Mouse (Mus musculus) heart, embryonic 11.5 days (tissue): ENCODE data around the gene Prkaca. TPM values are rescaled to one million over a fixed set of nuclear protein-coding genes. Genes with fewer than 3 reads are reported as not detected.
A peak's percentile ranks its signal among the peaks of the same experiment; 100 is the strongest.

Experiments
- ATAC-seq: fragments of 200-750 bp; cut with Nextera tagmentation; replicated peaks from 2 replicates; pipeline ENCODE4 v1.8.0; 2017; ENCODE audit warnings: moderate library complexity; ENCODE audit not compliant: insufficient number of reproducible peaks, low FRiP score, low TSS enrichment
- H3K27ac ChIP-seq: fragments of 300-500 bp; sonication (generic); 2 replicates; pipeline ENCODE4 v1.5.1; 2014; ENCODE audit warnings: mild to moderate bottlenecking, low read depth, low read length
- H3K27me3 ChIP-seq: fragments of 300-500 bp; sonication (generic); 2 replicates; pipeline ENCODE4 v1.6.1; 2014; ENCODE audit warnings: mild to moderate bottlenecking, low read length, mixed read lengths; ENCODE audit not compliant: control insufficient read depth, insufficient read depth
- H3K36me3 ChIP-seq: fragments of 300-500 bp; sonication (generic); 2 replicates; pipeline ENCODE4 v1.6.1; 2014; ENCODE audit warnings: mild to moderate bottlenecking, low read length, moderate library complexity, mixed read lengths; ENCODE audit not compliant: control insufficient read depth, insufficient read depth
- H3K4me1 ChIP-seq: fragments of 300-500 bp; sonication (generic); 2 replicates; pipeline ENCODE4 v1.6.1; 2014; ENCODE audit warnings: low read length; ENCODE audit not compliant: control insufficient read depth, insufficient read depth
- H3K4me2 ChIP-seq: fragments of 300-500 bp; sonication (generic); 2 replicates; pipeline ENCODE4 v1.6.1; 2014; ENCODE audit warnings: mild to moderate bottlenecking, moderate library complexity
- H3K4me3 ChIP-seq: fragments of 300-500 bp; sonication (generic); 2 replicates; pipeline ENCODE4 v1.5.1; 2014; ENCODE audit warnings: low read depth, low read length
- H3K9ac ChIP-seq: fragments of 300-500 bp; sonication (generic); 2 replicates; pipeline ENCODE4 v1.6.1; 2014; ENCODE audit warnings: mild to moderate bottlenecking, low read depth, low read length, moderate library complexity
- H3K9me3 ChIP-seq: fragments of 300-500 bp; sonication (generic); replicated peaks from 2 replicates; pipeline ENCODE4 v1.6.1; 2016; ENCODE audit warnings: low read length; ENCODE audit not compliant: control insufficient read depth
- WGBS: fragments of 180-500 bp; shearing (Covaris S2); extraction: QIAGEN DNeasy Blood & Tissue Kit; methylation state at CpG from one replicate; pipeline ENCODE4 v1.1.7; 2014; ENCODE audit not compliant: insufficient replicate concordance; 5-methylcytosine and 5-hydroxymethylcytosine counted together
- polyA plus RNA-seq: library from polyadenylated mRNA; unstranded; fragments of >200 nt; fragmentation: Nextera tagmentation; extraction: Ambion mirVana; gene quantifications from 2 replicates; pipeline ENCODE4 v1.2.1, GENCODE M21; 2014

Gene Prkaca
- polyA plus RNA-seq, 1 experiment from 2014 or later: 139 TPM

DNA sequence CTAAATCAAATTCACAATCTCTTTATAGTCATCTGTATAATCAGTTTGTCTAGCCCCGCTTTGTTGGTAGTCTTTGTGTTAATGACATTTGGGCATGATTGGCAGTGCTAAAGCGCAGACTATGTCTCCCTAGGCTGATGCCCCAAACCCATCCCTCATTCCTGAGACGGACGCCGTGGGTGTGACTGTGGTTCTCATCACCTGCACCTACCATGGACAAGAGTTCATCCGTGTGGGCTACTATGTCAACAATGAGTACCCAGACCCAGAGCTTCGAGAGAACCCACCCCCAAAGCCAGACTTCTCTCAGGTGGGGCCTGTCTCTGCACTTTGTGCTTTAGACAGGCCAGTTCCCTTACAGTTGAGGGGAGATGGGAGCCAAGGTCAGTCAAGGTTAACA is 5.1 kb upstream of the Prkaca start:
- no peak overlapping the region for H3K9ac ChIP-seq
- H3K27me3 ChIP-seq: no peaks in the 10 kb centered on the region
- H3K4me1 ChIP-seq: peaks cover 4% of the 10 kb centered on the region; the same call in 1 of the 2 replicates
- no peak for ATAC-seq
- peaks cover 16% of the 10 kb centered on the region for H3K36me3 ChIP-seq
- H3K27ac ChIP-seq: no peak overlapping the region
- no peak overlapping the region for H3K4me2 ChIP-seq
- WGBS: 94% methylated on average over 7 of the region's 7 CpGs
- no peaks in the 10 kb centered on the region for H3K9me3 ChIP-seq
- no peak overlapping the region for H3K4me3 ChIP-seq

DNA sequence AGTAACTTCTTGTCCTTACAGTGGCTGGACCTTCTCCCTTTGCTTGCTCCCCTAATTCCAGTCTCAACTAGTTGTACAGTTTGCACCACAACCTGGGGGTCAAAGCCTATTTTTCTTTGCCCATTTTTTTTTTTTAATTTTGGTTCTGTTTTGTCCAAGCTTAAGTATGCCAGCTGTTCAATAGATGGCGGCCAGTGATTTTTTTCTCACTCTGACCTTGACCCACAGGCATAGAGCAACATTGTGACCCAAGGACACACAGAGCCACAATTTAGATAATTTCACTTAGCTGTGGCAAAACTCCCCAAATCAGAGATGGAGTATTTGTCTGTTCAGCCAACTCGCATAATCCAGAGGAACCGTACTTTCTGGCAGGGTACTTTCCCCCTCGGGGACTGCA is 1.7 kb upstream of the Prkaca start:
- Histone ChIP-seq H3K36me3 (peaks cover 16% of the 10 kb centered on the region), H3K4me2 (no peak overlapping the region), H3K9ac (no peak overlapping the region), H3K4me3 (no peak overlapping the region), H3K9me3 (no peaks in the 10 kb centered on the region), H3K27me3 (no peaks in the 10 kb centered on the region), H3K27ac (no peak overlapping the region), H3K4me1 (peaks cover 17% of the 10 kb centered on the region)
- ATAC-seq: no peak
- 91% methylated on average over 4 of the region's 4 CpGs for WGBS

DNA sequence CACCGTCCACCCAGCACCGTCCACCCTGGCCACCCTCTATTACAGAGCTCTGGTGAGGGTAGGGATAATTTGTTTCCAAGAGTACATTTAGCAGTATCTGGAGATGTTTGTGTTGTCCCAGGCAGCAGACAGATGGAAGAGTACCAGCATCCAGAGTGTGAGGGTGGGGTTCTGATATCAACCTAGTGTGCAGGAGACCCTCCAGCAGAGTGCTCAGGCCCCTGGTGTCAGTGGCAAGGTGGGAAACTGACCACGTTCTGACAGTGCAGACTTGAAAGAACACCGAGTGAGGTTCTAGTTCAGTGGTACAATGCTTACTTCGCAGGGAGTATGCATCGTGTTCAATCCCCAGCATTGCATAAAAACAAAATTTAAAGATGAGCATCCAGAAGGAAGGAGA is 1.1 kb upstream of the Prkaca start:
- Histone ChIP-seq H3K9ac (peak overlapping the region; percentile 75), H3K27me3 (no peaks in the 10 kb centered on the region), H3K4me2 (peak overlapping the region; percentile 78), H3K4me1 (peaks cover 18% of the 10 kb centered on the region), H3K9me3 (no peaks in the 10 kb centered on the region), H3K27ac (no peak overlapping the region; the same call in 1 of the 2 replicates), H3K36me3 (peaks cover 16% of the 10 kb centered on the region), H3K4me3 (peak overlapping the region; percentile 98)
- WGBS: 73% methylated on average over 6 of the region's 6 CpGs
- no peak for ATAC-seq

DNA sequence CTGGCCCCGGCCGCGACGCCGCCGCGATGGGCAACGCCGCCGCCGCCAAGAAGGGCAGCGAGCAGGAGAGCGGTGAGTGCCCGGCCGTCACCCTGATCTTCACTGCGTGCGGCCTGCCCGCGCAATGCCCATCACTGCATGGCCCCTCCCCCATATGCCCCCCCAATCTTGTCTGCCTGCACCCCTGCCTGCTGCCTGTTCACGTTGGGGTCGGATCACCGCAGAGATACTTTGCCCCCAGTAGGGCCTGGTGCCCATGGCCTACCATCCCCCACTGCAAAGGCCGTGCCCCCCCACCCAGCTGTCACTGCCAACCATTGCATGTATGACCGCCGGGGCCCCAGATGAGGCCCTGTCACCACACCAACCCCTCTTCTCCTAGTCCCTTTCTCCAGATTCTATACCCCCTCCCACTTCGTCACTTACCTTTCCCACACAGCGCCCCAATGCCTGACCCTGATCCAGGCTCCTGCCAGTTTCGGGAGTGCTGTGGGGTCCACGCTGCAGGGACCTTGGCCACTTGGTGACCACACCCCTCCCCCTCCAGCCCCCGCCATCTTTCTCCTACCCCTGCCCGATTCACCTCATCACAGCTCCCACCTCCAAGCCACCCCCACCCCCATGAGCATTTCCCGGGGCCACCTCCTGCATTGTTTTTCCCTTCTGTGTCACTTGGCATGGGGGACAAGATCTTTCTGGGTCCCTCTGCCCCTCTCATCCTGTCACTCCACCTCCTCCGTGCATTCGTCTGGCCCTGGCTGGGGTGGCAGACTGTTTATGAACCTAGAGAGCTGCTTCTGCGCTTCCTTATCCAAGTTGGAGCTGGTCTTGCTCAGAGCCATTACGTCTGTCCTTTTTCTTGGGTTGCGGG is 603 bp downstream of the Prkaca start:
- peak overlapping the region; percentile 98 for H3K4me3 ChIP-seq
- no peaks in the 10 kb centered on the region for H3K27me3 ChIP-seq
- H3K27ac ChIP-seq: peak overlapping the region; percentile 68
- H3K9ac ChIP-seq: peak overlapping the region; percentile 88
- peak overlapping the region; percentile 90 for H3K4me2 ChIP-seq
- H3K9me3 ChIP-seq: no peaks in the 10 kb centered on the region
- H3K4me1 ChIP-seq: peaks cover 34% of the 10 kb centered on the region
- 4% methylated on average over 29 of the region's 37 CpGs for WGBS
- ATAC-seq: peak; percentile 18; the same call in 1 of the 2 replicates
- peaks cover 12% of the 10 kb centered on the region for H3K36me3 ChIP-seq

DNA sequence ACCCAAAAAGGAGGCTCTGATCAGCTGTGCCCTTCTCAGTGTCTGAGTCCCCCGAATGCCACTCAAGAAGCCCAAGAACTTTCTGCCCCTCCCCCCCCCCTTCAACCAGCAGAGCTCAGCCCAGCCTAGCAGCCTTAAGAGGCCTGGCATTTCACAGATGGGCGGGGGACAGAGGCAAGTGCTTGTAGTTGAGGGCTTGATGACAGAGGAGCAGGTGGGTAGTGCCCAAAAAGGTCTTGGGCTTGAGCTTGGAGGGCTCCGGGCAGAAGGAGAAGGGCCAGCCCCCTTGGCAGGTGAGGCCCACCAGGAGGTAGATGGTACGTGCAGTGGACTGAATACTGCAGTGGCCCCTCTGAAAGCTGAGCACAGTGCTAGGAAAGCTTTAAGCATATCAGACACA is 1.7 kb downstream of the Prkaca start:
- Histone ChIP-seq H3K4me3 (no peak overlapping the region; the same call in 1 of the 2 replicates), H3K4me1 (peaks cover 44% of the 10 kb centered on the region), H3K9ac (0 out of 2 replicates have a peak overlapping the region, but pooled peaks have one; percentile 16), H3K36me3 (peaks cover 6% of the 10 kb centered on the region), H3K27me3 (no peaks in the 10 kb centered on the region), H3K9me3 (no peaks in the 10 kb centered on the region), H3K4me2 (peak overlapping the region; percentile 90), H3K27ac (no peak overlapping the region)
- WGBS: 65% methylated on average over 4 of the region's 4 CpGs
- no peak for ATAC-seq

DNA sequence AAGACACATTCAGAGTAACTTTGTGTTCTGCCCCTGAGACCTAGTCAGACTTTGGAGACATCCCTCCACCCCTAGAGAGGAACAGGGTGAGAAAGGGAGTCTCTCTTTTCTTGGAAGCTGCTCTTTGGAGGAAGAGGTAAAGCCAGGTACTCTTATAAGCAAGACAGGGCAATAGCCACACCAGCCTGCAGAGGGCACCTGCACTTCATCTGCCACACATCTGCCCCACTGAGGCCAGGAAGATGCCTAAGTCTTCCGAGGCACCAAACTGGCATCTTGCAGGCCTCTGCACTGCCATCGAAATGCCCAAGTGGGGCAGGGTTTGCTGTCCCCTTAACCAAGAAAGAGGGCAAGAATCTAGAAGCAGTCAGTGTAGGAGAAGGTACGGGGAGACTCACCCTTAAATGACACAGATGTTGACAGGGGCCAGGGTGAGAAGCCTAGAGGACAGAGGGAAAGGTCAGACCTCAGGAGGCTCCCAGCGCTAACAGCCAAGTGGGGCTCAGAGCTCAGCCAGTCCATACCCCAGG is 3.4 kb downstream of the Prkaca start:
- Histone ChIP-seq H3K27ac (no peak overlapping the region), H3K4me1 (peaks cover 57% of the 10 kb centered on the region)

DNA sequence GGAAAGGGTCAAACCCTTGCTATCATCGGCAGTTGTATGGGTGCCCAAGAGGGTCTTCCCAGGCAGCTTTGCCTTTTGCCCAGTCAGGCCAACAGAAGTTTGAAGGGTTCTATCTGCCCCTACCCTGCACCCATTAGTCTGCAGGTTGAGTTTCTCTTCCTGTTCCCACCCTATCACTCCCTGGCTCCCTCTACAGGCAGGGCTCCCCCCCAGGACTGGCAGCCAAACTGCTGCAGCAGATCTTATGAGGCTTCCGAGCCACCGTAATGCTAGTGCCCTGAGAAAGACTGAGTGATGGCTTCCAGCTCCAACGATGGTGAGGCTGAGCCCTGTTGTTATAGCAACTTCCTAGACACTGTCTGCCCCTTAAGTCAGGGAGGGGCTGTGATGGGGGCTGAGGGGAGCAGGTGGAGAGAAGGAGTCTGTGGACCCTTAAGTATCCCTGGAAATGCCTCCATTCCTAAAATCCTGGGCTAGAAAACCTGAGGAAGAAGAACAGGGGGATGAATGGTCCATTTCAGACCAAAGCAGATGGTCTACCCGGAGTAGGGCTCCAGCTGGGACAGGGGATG is 4.1 kb downstream of the Prkaca start:
- ATAC-seq: no peak
- H3K9me3 ChIP-seq: no peaks in the 10 kb centered on the region
- H3K36me3 ChIP-seq: peaks cover 12% of the 10 kb centered on the region
- 85% methylated on average over 5 of the region's 5 CpGs for WGBS
- H3K4me2 ChIP-seq: no peak overlapping the region
- H3K4me3 ChIP-seq: no peak overlapping the region
- no peak overlapping the region; the same call in 1 of the 2 replicates for H3K27ac ChIP-seq
- H3K9ac ChIP-seq: no peak overlapping the region
- H3K27me3 ChIP-seq: no peaks in the 10 kb centered on the region
- peaks cover 55% of the 10 kb centered on the region for H3K4me1 ChIP-seq

More for the DNA sequence above, 3.4 kb downstream of the Prkaca start:
- Histone ChIP-seq H3K4me2 (no peak overlapping the region), H3K4me3 (no peak overlapping the region), H3K36me3 (peaks cover 6% of the 10 kb centered on the region), H3K9ac (no peak overlapping the region), H3K9me3 (no peaks in the 10 kb centered on the region), H3K27me3 (no peaks in the 10 kb centered on the region)
- 82% methylated on average over 4 of the region's 4 CpGs for WGBS
- no peak for ATAC-seq

DNA sequence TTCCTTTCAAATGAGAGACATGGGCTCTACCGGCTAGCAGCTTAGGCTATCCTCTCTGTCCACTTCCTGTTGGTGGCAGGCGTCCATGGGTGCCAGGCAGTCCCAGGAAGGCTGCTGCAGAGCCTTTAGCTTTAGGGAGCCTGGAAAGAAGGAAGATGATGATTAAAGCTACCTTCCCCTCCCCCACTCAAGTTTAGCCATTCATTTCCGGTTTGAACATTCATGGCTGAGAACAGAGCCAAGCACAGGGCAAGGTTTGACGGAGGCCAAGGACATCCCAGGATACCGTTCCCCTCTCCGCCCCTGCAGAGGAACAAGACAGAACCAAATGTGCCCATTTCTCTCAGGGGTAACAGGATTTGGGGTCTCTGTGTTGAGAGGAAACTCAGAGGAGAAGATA is 4.9 kb downstream of the Prkaca start:
- no peaks in the 10 kb centered on the region for H3K27me3 ChIP-seq
- 44% methylated on average over 6 of the region's 6 CpGs for WGBS
- H3K4me1 ChIP-seq: peaks cover 53% of the 10 kb centered on the region
- H3K27ac ChIP-seq: no peak overlapping the region
- no peak overlapping the region for H3K4me2 ChIP-seq
- H3K9me3 ChIP-seq: no peaks in the 10 kb centered on the region
- no peak for ATAC-seq
- H3K4me3 ChIP-seq: no peak overlapping the region
- H3K9ac ChIP-seq: no peak overlapping the region
- peaks cover 16% of the 10 kb centered on the region for H3K36me3 ChIP-seq
